Mouse (Mus musculus): ENCODE measurements at regions not wholly inside any gene's neighbourhood (a gene's known extent, or its start where the extent isn't known, plus 50 kb on each side); places are given as distances from the start of the nearest gene placed in this dataset.
A peak's percentile ranks its signal among the peaks of the same experiment; 100 is the strongest.

DNA sequence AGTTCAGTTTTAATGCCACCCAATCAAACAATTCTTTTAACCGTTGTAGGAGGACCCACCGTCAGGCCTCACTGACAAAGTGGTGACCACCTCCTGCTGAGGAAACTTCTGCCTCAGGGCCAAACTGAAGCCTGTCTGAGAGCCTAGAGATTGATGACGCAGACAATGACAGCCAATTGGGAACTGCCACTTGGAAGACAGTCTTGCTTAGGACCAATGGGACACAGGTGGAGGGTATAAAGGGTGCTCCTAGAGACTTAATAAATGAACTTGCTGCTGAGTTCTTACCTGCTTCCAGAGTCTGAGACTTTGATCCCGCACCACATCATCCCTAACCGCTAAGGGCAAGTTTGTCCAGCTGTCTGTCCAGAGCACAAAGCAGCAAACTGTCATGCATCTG, 80.0 kb downstream of the Tbx4 start:
- DNase-seq: no peak

DNA sequence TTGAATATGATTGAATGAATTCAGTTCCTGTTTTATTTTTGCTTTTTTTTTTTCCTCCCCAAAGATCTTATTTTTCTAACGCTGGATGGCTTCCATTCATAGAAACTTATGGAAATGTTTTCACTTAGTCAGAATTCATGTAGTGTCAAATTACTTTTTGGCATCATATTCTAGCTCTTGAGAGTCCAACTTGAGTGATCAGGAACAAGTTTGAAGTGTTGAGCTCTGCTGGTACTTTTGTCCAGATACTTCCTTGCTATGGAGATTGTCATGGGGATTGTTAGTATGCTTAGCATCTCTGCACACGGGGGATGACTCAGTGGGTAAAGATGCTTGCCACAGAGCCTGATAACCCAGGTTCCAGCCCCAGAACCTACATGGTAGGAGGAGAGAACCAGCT, 84.1 kb downstream of the Tbx4 start:
- no peak for DNase-seq

- DNase-seq: peak; percentile 73 to 79
These were observed 86.2 kb downstream of the Tbx4 start for GRCm38 (mm10) chr11:85972385-85972784.

GRCm38 (mm10) chr11:85973736-85974135, 87.5 kb downstream of the Tbx4 start:
- DNase-seq: peak in 1 of 2 experiments; percentile 21

DNA sequence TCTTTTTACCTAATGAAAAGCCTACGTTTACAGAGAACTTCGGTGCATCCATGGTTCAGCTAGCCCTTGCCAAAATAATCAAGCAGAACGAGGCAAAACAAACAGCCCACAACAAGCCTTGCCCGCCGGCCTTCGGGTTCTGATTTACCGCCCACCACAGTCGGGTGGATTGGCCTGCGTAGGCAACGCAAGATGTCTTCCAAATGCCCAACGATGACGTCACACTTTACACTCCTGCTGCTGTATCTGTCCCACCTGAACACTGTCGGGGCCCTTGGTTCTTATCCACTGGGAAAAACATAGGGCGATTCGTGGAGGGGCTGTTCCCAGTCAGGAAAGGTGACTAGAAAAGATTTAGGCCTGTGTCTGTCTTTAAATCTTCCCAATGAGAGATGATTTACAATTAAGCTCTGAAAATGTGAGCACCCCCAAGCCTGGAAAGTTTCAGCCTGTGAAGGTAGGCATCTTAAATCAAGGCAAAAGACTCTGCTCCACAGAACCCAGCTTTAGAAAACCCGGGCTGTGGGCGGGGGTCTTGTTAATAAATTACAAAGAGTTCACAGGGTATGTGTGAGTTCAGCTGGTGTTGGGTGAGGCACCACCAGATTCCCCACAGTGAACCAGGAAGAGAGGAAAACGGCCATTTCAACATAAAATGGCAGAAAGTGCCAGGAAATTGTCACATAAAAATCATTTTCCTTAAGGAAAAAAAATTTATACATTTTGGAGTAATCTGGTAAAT, 90.6 kb downstream of the Tbx4 start:
- peak in 1 of 2 experiments; percentile 53 for DNase-seq

DNA sequence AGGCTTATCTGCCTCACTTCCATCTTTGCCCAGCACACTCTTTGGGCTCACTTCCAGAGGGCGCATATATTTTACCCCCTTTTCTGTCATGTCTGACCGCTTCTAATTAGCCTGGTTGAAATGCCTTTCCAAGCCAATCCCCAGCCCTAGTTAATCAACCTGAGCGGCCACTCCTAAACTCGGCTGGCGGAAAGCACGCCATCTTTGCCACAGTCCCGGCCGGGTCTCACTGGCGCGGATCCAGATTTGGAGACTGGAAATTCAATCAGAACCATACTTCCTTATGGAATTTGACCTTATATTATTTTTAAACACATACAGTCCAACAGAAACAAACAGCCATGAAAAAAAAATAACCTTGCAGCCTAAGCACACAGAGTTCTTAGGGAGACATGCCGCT, 94.2 kb downstream of the Tbx4 start:
- peak; percentile 55 to 66 for DNase-seq

DNA sequence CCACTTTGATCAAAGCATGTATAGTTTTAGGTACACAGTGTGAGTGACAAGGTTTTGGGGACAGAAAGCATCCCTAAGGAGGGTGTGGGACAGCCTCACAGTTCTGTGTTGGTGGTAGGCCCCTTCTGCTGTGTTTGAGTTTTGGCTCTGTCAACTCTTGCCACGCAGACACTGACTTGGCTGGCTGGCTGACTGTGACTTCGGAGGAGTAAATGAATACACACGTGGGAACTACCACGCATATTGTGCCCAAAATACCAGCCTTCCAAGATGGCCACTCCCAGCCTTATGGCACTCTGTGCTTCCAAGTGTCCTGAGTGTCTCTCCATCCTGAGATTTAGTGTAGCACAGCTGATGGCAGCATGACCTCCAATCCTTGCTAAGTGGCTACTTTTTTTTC, 95.3 kb downstream of the Tbx4 start:
- DNase-seq: no peak

- no peak for DNase-seq
These were observed 100.1 kb downstream of the Tbx4 start for GRCm38 (mm10) chr11:85986338-85986737.

GRCm38 (mm10) chr11:85987181-85987580, 101.0 kb downstream of the Tbx4 start:
- DNase-seq: no peak

GRCm38 (mm10) chr11:85989536-85989935, 103.3 kb downstream of the Tbx4 start:
- no peak for DNase-seq

DNA sequence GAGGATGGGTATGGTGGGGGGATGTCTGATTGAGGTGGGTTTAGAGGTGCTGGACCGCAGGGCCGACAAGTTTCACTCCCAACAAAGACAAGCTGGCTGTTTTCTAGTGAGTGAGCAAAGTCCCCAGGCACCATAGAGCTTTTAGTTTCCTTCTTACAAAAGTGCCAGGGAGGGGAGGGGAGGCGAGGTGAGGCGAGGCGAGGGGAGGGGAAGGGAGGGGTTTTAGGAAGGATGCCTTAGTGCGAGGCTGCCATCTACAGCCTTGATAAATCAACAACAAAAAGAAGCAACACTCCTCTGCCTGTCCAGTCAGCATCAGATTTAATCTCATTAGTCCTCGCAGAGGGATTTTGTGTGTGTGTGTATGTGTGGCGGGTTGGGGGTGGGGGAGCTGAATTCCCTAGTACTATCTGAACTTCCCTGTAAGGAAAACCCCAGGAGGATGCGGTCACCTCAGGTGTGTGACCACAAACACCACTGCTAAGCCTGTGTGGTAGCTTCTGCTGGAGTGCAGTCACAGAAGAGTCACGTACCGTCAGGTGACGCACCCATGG, 103.8 kb downstream of the Tbx4 start:
- DNase-seq: peak; percentile 51 to 70

DNA sequence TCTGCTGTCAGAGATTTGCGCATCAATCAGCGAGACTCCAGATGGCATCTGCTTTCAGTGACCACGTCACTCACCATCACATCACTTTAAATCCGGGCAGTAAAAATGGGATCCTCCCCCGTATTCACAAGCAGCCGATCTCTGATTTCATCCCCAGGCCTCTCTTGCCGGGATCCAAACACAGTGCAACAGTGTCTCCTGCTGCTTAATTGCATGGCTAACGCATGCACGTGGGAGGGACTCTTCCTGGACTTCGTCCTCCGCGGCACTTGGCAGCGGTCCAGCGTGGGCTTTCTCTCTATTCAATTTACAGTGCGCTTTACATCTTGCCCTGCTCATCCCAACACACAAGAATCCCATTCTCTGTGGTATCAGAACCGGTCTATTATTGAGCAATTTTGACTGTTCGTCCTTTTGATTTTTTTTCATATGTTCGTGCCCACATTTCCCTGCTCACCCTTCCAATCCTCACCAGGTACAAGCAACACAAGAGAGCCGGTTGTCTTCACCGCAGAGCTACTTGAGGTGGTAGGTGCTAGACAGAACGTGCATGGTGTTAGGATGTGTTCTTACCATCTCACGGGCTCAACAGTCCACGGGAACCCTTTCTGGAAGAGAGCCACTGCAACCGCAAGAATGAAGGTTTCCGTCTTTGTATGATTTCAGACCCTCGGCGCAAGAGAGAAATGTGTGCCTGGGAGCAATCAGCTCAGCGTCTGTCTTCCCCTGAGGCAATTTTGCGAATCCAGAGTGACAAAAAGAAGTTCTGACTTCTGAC, 109.3 kb downstream of the Tbx4 start:
- DNase-seq: peak; percentile 77 to 84

DNA sequence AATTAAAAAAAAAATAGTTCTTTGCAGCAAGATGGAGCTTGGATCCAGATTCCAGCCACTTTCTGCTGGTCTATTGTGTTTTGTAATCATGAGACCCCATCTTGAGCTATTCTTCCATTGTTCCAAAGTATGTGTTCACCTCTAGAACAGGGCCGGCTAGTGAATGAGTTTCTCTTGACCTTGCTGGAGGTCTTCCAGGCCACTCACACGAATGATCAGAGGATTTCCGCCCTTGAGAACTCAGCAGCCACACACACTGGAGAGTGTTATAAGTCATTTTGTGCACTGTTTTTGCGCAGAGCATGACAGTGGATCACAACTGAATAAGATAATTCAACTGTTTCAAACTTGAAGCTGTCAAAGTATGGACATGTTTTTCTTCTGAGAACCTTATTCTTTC, 110.5 kb downstream of the Tbx4 start:
- no peak for DNase-seq

DNA sequence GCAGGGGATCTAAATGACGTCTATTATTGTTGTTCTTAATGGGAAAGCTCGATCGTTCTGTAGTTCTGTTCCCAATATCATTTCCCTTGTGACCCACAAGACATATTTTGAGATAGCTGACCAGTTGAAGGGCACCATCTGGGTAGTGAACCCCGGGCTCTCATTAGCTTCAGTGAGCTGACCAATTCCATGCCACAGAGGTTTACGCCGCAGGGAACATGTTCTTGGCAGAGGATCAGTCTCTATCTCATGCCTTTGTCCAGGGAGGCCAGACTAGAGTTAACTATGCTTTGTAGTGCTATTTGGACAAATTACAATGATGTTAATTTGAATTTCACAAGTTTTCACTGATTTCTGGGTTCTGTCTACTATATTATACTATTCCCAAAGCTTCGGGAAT, 117.1 kb downstream of the Tbx4 start:
- DNase-seq: no peak

GRCm38 (mm10) chr11:86005284-86005683, 119.1 kb downstream of the Tbx4 start:
- no peak for DNase-seq

GRCm38 (mm10) chr11:86005899-86006445, 119.8 kb downstream of the Tbx4 start:
- DNase-seq: no peak

- DNase-seq: no peak
These were observed 120.6 kb downstream of the Tbx4 start for GRCm38 (mm10) chr11:86006859-86007258.
